Mouse (Mus musculus) heart, postnatal 10 days (tissue): ENCODE measurements around the gene Park7. TPM values are rescaled to one million over a fixed set of nuclear protein-coding genes. Genes with fewer than 3 reads are reported as not detected.

ENCODE experiments used
- DNase-seq, 2 experiments: peaks; one replicate each; pipeline ENCODE4 v3.0.0; 2021
- intact Hi-C: fragments of 180-260 bp; cut with DNase I; formaldehyde crosslinking; loops from one replicate; pipeline ENCODE4 v1.15.1; 2025
- total RNA-seq, 2 experiments: library from RNA; stranded (reverse); gene quantifications; 2 replicates each; pipeline ENCODE4 v1.2.3; 2021

The Park7 gene
- total RNA-seq: 100 to 1,000 TPM; 203 to 204 TPM

GRCm38 (mm10) chr4:150914290-150914733 is at the start of gene Park7, which contains the start of gene Tnfrsf9:
Park7 (minus strand) TSS chr4:150914437.
Tnfrsf9 (plus strand) TSS chr4:150914562.
- DNase-seq: peak; percentile 98
- intact Hi-C loops: no loop called here

- intact Hi-C loops: loop anchor here (2.0 to 5.0 kb wide), 2 partner anchors 46 to 63 kb away; no protein-coding TSS in a partner anchor
- peak in 1 of 2 experiments; percentile 23 for DNase-seq
These were observed 49.5 kb upstream of the Park7 start for GRCm38 (mm10) chr4:150963711-150964110.

GRCm38 (mm10) chr4:150962231-150962630 is 48.0 kb upstream of the Park7 start:
- intact Hi-C loops: loop anchor here (5.0 kb wide), 1 partner anchor 45 kb away; no protein-coding TSS in a partner anchor
- DNase-seq: peak; percentile 58 to 68

- no peak for DNase-seq
- intact Hi-C loops: no loop called here
These were observed 44.3 kb upstream of the Park7 start for GRCm38 (mm10) chr4:150958536-150958935.

- intact Hi-C loops: no loop called here
- no peak for DNase-seq
These were observed 42.8 kb upstream of the Park7 start for GRCm38 (mm10) chr4:150957106-150957458.

- intact Hi-C loops: no loop called here
- DNase-seq: peak in 1 of 2 experiments; percentile 22
These were observed 42.3 kb upstream of the Park7 start for GRCm38 (mm10) chr4:150956369-150957105.

GRCm38 (mm10) chr4:150950972-150951371 is 36.7 kb upstream of the Park7 start:
- intact Hi-C loops: no loop called here
- DNase-seq: no peak

- intact Hi-C loops: no loop called here
- no peak for DNase-seq
These were observed 30.5 kb upstream of the Park7 start for GRCm38 (mm10) chr4:150944707-150945106.

- DNase-seq: no peak
- intact Hi-C loops: no loop called here
These were observed 25.9 kb upstream of the Park7 start for GRCm38 (mm10) chr4:150939991-150940651.

GRCm38 (mm10) chr4:150938063-150938452 is 23.8 kb upstream of the Park7 start:
- intact Hi-C loops: no loop called here
- DNase-seq: no peak

GRCm38 (mm10) chr4:150937293-150938062 is 23.2 kb upstream of the Park7 start:
- peak in 1 of 2 experiments; percentile 42 for DNase-seq
- intact Hi-C loops: no loop called here

GRCm38 (mm10) chr4:150933503-150933902 is 19.3 kb upstream of the Park7 start:
- DNase-seq: no peak
- intact Hi-C loops: no loop called here

GRCm38 (mm10) chr4:150927789-150928188 is 13.6 kb upstream of the Park7 start:
- no peak for DNase-seq
- intact Hi-C loops: no loop called here

GRCm38 (mm10) chr4:150926924-150927705 is 12.9 kb upstream of the Park7 start:
- intact Hi-C loops: no loop called here
- DNase-seq: no peak

GRCm38 (mm10) chr4:150925923-150926322 is 11.7 kb upstream of the Park7 start:
- intact Hi-C loops: no loop called here
- no peak for DNase-seq

GRCm38 (mm10) chr4:150924936-150925335 is 10.7 kb upstream of the Park7 start:
- DNase-seq: no peak
- intact Hi-C loops: no loop called here

- DNase-seq: no peak
- intact Hi-C loops: no loop called here
These were observed 10.1 kb upstream of the Park7 start for GRCm38 (mm10) chr4:150924308-150924707.

- DNase-seq: no peak
- intact Hi-C loops: no loop called here
These were observed 7.0 kb upstream of the Park7 start for GRCm38 (mm10) chr4:150921206-150921605.

- DNase-seq: no peak
- intact Hi-C loops: loop anchor here (5.0 kb wide), 1 partner anchor 45 kb away; no protein-coding TSS in a partner anchor
These were observed 3.2 kb upstream of the Park7 start for GRCm38 (mm10) chr4:150917336-150918027.
